Mouse (Mus musculus) adipose tissue, adult 10 weeks (tissue): ENCODE measurements around the gene Ten1. TPM values are rescaled to one million over a fixed set of nuclear protein-coding genes. Genes with fewer than 3 reads are reported as not detected.

Experiments
- polyA plus RNA-seq: library from polyadenylated mRNA; stranded (reverse); fragments of 350-450 nt; fragmentation: Illumina TruSeq; extraction: RNeasy Lipid Tissue Mini Kit (QIAGEN cat#74804); gene quantifications from one replicate; pipeline ENCODE4 v1.2.3, GENCODE M21; 2014; ENCODE audit warnings: low read depth, low replicate concordance

Gene Ten1
- 46.2 TPM for polyA plus RNA-seq

GRCm38 (mm10) chr11:116198639-116199531 lies at the start of gene Ten1, which contains the start of gene Acox1:
Ten1 (plus strand) TSS chr11:116198855.
Acox1 (minus strand) TSS chr11:116199045.

GRCm38 (mm10) chr11:116167884-116168439 lies 30.7 kb upstream of the Ten1 start, which contains the start of gene Fbf1:
Fbf1 (minus strand) TSS chr11:116168166.

GRCm38 (mm10) chr11:116237742-116238395 lies 39.2 kb downstream of the Ten1 start, which contains the start of gene Evpl:
Evpl (minus strand) TSS chr11:116238077.

Other genes with a start within 250 kb of the Ten1 start
- 7.7 TPM for gene Itgb4, start 224.1 kb upstream of the Ten1 start, polyA plus RNA-seq
- gene Galk1, start 186.1 kb upstream of the Ten1 start, polyA plus RNA-seq, result 36.9 TPM
- 364 TPM for gene H3f3b, start 170.9 kb upstream of the Ten1 start, polyA plus RNA-seq
- gene Unk, start 168.5 kb upstream of the Ten1 start, polyA plus RNA-seq, result 20.0 TPM
- gene Unc13d, start 120.9 kb upstream of the Ten1 start, polyA plus RNA-seq, result 1.3 TPM
- 150 TPM for gene Wbp2, start 111.9 kb upstream of the Ten1 start, polyA plus RNA-seq
- 27.7 TPM for gene Trim47, start 71.6 kb upstream of the Ten1 start, polyA plus RNA-seq
- gene Trim65, start 67.7 kb upstream of the Ten1 start, polyA plus RNA-seq, result 6.0 TPM
- 40.8 TPM for gene Mrpl38, start 60.0 kb upstream of the Ten1 start, polyA plus RNA-seq
- 39.1 TPM for gene Fbf1, start 30.7 kb upstream of the Ten1 start, polyA plus RNA-seq
- 213 TPM for gene Acox1, start 190 bp downstream of the Ten1 start, polyA plus RNA-seq
- gene Evpl, start 39.2 kb downstream of the Ten1 start, polyA plus RNA-seq, result 2.0 TPM
- gene Srp68, start 75.4 kb downstream of the Ten1 start, polyA plus RNA-seq, result 58.9 TPM
- 1.4 TPM for gene Galr2, start 82.1 kb downstream of the Ten1 start, polyA plus RNA-seq
- gene Exoc7, start 108.4 kb downstream of the Ten1 start, polyA plus RNA-seq, result 43.2 TPM
- 16.9 TPM for gene Foxj1, start 136.5 kb downstream of the Ten1 start, polyA plus RNA-seq
- gene Rnf157, start 214.2 kb downstream of the Ten1 start, polyA plus RNA-seq, result 13.9 TPM
- 69.7 TPM for gene Ubald2, start 235.2 kb downstream of the Ten1 start, polyA plus RNA-seq